Mouse (Mus musculus): ENCODE measurements around the gene Arl5c.

- no peak for TF ChIP-seq FLI1 (IDR thresholded peaks at IDR 0.05; ENCODE audit: low read length)
- no peak for TF ChIP-seq GATA1 (IDR thresholded peaks at IDR 0.05; ENCODE audit: borderline replicate concordance, low read length)
These were observed 4.6 kb upstream of the Arl5c start for GRCm38 (mm10) chr11:98000378-98001140.
